Mouse (Mus musculus): ENCODE results near the gene Mycl.
"Not testable (repeated sequence)": the region's sequence is repeated elsewhere in the genome, so short reads cannot be mapped to it uniquely, and the experiment has no call there.

The Mycl gene

DNA sequence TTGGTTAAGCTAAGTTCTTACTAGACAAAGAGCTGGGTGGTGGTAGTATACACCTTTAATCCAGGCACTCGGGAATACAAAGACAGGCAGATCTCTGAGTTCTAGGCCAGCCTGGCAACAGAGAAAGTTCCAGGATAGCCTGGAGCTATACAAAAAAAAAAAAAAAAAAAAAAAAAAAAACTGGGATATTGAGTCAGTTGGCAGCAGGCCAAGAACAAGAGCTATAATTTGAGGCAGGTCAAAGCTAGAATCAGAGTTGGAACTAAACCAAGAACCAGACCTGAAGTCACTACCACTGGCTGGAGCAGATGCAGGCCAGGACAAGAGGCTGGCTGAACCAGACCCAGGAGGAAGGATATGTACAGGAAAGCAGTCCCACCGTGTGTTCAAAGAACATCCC is 14.8 kb upstream of the Mycl start:
- DNase-seq (ENCODE audit: extremely low read depth, low read depth) = no peak

GRCm38 (mm10) chr4:122981238-122981637 is 14.2 kb upstream of the Mycl start:
- no peak for DNase-seq (ENCODE audit: extremely low read depth, low read depth)

GRCm38 (mm10) chr4:122981930-122982329 is 13.5 kb upstream of the Mycl start:
- DNase-seq (ENCODE audit: extremely low read depth, low read depth) = no peak

GRCm38 (mm10) chr4:122982537-122982936 is 12.9 kb upstream of the Mycl start:
- no peak for DNase-seq (ENCODE audit: extremely low read depth, low read depth)

GRCm38 (mm10) chr4:122983486-122984261 is 11.8 kb upstream of the Mycl start:
- DNase-seq (ENCODE audit: extremely low read depth, low read depth) = no peak

GRCm38 (mm10) chr4:122985110-122985509 is 10.3 kb upstream of the Mycl start:
- DNase-seq (ENCODE audit: extremely low read depth, low read depth) = peak; percentile 67

DNA sequence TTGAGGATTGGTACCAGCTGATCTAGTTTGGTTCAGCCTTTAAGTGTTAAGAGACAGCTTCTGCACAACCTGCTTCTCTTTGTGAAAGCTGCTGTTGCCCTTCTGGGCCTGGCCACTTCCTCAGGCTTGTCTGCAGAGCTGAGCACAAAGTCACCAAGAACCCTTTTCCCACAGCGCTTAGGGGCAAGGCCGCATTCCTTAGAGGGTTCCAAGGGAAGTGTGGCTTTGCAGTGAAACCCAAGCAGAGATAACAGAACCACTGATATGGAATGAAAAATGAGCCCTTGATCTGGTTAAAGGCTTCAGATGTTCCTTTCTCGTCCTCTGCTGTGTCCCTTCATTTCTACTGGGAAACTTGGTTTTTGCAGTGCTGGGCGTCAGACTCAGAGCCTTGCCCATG is 8.0 kb upstream of the Mycl start:
- DNase-seq (ENCODE audit: extremely low read depth, low read depth) = no peak

DNA sequence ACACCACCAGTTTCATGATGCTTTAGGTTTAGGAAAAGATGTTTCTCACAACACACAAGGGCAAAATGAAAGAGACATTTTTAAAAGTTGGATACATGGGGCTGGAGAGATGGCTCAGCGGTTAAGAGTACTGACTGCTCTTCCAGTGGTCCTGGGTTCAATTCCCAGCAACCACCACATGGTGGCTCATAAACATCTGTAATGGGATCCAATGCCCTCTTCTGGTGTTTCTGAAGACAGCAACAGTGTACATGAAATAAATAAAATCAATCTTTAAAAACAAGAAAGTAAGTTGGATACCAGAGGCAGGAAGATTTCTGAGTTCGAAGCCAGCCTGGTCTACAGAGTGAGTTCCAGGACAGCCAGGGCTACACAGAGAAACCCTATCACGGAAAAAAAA is 7.4 kb upstream of the Mycl start:
- not testable (repeated sequence) for DNase-seq (ENCODE audit: extremely low read depth, low read depth)

GRCm38 (mm10) chr4:122991177-122991576 is 4.3 kb upstream of the Mycl start:
- peak; percentile 56 for DNase-seq (ENCODE audit: extremely low read depth, low read depth)

DNA sequence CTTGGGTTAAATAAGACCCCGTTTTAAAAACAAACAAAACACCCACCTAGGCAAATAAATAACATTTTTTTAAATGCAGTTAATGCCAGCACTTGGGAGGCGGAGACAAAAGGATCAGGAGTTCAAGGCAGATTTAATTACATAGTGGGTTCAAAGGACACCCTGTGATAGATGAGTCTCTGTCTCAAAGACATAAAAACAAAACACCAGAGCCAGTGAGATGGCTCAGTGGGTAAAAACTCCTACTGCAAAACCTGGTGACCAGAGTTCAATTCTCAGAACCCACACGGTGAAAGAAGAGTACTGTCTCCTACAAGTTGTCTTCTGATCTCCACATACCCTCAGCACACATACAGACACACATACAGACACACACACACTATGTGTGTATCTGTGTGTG is 3.2 kb upstream of the Mycl start:
- DNase-seq (ENCODE audit: extremely low read depth, low read depth) = no peak

- no peak for DNase-seq (ENCODE audit: extremely low read depth, low read depth)
Measured at GRCm38 (mm10) chr4:122996221-122996617, 767 bp downstream of the Mycl start.

DNA sequence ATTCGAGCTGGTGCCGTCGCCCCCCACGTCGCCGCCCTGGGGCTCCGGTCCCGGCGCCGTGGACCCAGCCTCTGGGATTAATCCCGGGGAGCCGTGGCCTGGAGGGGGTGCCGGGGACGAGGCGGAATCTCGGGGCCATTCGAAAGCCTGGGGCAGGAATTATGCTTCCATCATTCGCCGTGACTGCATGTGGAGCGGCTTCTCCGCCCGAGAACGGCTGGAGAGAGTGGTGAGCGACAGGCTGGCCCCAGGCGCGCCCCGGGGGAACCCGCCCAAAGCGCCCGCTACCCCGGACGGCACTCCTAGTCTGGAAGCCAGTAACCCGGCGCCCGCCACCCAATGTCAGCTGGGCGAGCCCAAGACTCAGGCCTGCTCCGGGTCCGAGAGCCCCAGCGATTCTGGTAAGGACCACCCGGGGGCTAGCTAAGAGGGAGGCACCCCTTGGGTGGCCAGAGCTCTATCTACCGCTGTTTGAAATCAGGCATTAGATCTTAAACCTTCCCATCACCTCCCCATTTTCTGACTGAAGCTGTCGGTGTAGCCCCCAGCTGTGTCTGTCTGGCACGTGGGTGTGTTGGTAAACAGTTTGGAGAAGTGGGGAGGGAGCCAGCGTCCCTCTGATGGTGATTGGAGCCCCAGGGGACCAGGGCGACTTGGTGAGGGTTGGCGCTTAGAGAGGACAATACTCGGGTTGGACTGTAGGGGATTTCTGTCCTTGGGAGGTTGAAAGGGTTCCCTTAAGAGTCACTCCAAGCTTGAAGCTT is 1.3 kb downstream of the Mycl start:
- no peak for DNase-seq (ENCODE audit: extremely low read depth, low read depth)

GRCm38 (mm10) chr4:122998537-122999262 is 3.2 kb downstream of the Mycl start:
- DNase-seq (ENCODE audit: extremely low read depth, low read depth) = no peak

DNA sequence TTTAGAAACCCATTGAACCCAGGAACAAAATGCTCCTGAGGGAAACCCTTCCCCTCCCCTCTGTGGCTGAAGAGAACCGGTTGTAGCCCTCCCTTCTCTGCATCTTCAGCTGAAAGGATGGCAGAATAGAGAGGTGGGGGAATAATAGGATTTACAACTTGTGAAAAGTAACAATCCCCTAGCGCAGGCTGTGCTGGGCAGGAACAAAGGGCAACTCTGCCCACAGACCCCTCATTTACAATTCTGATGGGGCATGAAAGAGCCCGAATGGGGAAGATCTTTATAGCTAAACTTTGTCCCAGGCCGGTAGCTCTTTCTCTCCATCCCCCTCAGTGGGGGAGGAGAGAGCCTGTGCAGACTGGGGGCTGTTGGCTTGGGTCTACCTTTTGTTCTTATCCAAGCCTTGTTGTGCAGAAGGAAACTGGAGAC is 3.8 kb downstream of the Mycl start:
- DNase-seq (ENCODE audit: extremely low read depth, low read depth) = no peak

- no peak for DNase-seq (ENCODE audit: extremely low read depth, low read depth)
Measured at GRCm38 (mm10) chr4:123000130-123000529, 4.7 kb downstream of the Mycl start.

DNA sequence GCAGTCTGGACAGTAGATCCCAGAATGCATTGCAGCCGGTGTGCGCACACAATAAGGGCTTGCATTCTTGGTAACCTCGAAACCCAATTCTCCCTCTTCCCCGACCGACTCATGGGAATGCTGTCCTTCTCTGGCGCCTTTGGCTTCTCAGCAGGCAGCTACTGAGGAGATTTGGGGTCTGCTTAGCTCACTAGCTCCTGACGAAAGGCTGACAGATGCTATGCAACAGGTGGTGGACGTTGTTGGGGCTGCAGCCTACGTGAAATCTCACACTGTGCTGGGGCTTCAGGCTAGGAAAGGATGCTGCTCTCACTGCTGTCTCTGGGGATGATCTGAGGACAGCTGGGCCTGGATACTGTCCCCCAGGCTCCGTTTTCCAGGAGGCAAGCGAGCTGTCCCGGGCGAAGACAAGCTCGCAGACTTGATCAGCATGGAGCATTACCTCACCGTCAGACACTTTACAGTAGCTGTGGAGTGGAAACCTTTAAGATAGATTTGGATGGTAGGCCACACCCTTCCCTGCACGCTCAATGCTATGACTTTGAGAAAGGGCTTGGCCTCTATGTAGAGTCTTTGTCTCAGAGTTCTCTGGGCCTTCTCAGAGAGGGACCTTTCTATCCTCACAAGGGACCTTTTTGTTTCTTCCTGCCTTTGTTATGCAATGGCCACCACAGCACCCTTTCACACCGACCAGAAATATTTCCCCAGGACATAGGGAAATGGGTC is 5.3 kb downstream of the Mycl start:
- no peak for DNase-seq (ENCODE audit: extremely low read depth, low read depth)

DNA sequence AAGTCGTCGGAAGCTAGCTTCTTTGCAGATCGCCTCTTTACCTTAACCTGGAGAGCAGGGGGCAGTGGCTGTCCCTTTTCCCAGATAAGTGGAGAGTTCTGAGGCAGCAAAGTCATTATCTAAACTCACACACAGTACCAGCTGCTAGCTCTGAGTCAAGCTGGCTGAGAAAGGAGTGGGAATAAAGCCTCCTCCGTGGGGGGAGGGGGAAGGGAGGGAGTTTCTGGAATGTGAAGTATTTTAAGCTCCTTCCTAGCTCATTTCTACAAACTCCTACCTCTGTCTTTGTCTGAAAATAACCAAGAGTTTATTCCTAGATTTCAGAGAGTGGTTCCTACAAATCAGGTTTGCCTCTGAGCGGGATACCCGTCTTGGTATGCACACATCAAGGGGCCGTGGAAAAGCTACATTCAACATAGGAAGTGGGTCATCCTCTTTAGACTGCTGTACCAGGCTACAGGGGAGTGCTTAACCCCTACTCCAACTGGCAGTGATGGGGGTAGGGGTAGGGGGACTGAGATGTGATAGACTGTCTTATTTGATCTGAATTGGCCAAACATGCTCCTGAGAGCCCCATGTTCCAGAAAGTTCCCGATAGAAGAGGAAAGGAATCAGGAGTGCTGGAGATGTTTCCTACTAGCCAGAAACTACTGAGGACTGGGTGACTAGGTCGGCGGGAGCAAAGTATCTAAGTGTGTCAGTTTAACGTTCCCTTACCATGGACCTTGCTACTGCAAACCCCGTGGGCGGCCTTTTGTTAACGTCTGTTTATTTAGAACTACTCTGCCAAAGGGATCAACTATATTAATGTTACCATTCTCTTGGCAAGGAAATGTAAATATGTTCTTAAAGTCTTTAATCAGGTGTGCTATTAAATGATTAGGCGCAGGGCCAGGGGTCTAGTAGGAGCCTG is 9.9 kb downstream of the Mycl start:
- DNase-seq (ENCODE audit: extremely low read depth, low read depth) = no peak

- DNase-seq (ENCODE audit: extremely low read depth, low read depth) = not testable (repeated sequence)
Measured at GRCm38 (mm10) chr4:123012501-123012900, 17.0 kb downstream of the Mycl start.

DNA sequence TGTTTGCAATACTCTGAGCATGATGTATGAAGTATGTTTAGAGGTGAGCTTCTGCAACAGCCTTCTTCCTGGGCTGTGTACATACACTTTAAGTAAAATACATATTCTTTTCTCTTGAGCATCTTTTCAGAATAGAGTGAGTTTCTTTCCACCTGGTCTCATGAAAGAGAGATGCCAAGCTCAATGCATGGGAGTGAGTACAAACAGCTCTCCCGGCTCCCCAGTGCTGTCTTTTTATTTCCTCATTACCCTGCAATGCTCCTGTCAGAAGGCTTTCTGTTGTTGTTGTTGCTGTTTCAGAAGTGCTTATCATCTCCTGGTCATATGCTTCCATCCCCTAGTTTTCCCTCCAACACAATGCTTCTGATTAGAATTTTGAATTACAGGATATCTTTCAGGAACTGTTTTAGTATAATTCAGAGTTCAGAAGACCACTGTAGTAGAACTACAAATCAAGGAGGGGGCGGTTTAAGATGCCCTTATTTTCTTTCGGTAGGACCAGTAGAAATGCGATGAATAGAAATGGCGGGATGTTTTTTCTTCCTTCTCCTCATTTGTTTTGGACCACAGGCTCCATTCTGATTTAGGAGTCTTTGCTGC is 18.0 kb downstream of the Mycl start:
- no peak for DNase-seq (ENCODE audit: extremely low read depth, low read depth)

GRCm38 (mm10) chr4:123013949-123014406 is 18.5 kb downstream of the Mycl start:
- no peak for DNase-seq (ENCODE audit: extremely low read depth, low read depth)
